Mouse (Mus musculus): ENCODE measurements around the gene Thra.
A peak's percentile ranks its signal among the peaks of the same experiment; 100 is the strongest.

- TF ChIP-seq CTCF (IDR thresholded peaks at IDR 0.05; ENCODE audit: low read depth) (peak; percentile 71), EP300 (IDR thresholded peaks at IDR 0.05; ENCODE audit: low read depth) (no peak)
Measured at GRCm38 (mm10) chr11:98785772-98786281, 45.4 kb downstream of the Thra start.

Measured in liver, postnatal 0 days (tissue).